Mouse (Mus musculus): Measurements from ENCODE around the gene 2310061I04Rik. TPM values are rescaled to one million over a fixed set of nuclear protein-coding genes. Genes with fewer than 3 reads are reported as not detected.

2310061I04Rik gene
- polyA plus RNA-seq (2012; rRNA removed) = 53.9 and 85.6 TPM in 2 replicates

DNA sequence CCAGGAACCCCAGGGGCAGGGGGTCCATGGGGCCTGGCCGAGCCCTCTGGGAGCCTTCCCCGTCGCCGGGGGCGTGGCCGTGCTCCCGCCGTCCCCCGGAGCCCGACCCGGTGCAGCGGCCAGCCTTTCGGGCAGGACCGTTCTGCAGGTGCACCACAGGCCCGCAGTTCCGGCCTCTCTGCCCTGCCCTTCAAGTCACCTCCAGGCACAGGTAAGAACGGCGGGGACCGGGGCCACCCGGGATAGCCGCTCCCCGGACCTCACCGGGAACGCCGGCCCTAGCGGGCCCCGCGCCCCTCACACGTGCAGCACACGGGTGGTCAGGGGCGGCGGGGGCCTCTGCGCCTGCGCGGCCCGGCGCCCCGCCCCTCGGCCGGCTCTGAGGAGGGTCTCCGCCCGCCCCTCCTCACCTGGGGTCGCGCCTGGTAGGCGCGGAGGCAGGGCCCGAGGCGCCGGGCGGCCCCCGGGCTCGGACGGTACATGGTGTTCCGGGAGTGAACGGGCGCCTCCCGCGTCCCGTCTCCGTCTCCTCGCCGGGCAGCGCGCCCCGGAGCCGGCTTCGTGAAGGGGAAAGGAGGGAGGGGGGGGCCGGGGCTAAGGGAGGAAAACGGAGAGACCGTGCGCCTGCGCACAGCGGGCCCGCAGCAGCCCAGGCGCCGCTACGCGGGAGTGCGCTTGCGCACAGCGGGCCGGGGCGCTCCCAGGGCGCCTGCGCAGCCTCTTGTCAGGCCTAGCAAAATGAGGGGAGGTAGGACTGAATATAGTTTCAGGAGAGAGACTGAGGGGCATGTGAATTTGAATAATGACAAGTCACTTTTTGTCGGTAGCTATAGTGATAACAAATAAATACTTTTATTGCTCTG is at the start of gene 2310061I04Rik:
TSS of gene 2310061I04Rik (minus strand) at position 651 of the 863 bp plus-strand sequence.

DNA sequence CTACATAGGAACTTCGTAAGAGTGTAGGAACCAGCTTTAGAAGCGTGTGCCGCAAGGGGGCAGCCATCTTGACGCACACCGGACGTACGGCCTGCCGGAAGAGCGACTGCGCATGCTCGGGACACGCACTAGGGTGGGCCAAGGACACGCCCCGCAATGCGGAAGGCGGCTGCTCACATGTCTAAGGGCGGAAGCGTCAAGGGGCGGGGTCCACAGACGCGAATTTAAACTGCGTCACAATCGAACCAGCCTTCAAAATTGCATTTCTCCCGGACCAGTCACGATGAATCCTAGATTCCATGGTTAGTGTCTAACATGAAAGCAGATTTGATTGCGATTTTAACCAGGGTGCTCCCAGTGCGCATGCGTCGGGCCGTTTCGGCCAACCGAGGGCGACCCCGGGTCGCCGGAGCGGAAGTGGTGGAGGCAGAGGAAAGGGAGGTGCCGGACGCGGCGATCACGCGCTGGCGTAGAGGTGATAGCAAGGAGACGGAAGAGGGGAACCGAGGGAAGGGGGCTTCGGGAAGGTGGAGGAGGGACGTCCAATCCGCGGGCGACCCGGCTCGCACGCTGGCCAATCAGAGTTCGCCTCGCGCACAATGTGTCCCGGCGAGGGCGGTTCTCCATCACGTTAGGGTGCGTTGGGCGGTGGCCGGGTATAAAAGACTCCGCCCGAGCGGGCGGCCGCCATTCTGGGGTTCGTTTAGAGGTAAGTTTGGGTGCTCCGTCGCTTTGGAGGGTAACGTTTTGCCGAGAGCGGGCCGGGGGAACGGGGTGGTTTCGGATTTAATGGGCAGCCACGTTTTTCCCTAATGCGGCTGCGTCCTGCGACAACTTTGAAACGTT is 19.3 kb upstream of the 2310061I04Rik start, which contains the start of the genes Mrps18b and Ppp1r10:
TSS of gene Mrps18b (minus strand) at position 93 of the 846 bp plus-strand sequence.
TSS of gene Ppp1r10 (plus strand) at position 138 of the 846 bp plus-strand sequence.

DNA sequence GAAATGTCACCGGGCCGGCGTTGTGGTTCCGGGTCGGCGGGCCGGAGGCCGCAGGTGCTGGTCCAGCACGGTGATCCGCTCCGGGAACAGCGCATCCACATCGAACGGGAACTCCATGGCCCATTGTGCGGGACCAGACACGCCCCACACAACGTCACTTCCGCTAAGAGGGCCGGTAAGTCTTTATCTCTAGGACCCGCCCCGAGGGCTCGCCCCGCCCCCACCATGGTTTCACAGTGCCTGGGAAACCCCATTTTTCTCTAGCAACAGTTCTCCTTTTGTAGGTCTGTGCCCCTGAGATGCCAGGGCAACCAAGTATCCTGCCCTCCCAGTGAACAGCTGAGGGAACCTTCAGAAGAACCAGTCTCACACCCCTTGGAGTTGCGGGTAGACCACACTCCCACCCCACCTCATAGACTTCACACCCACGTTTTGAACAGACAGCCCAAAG is 12.7 kb upstream of the 2310061I04Rik start, which contains the start of gene Atat1:
TSS of gene Atat1 (minus strand) at position 157 of the 451 bp plus-strand sequence.

DNA sequence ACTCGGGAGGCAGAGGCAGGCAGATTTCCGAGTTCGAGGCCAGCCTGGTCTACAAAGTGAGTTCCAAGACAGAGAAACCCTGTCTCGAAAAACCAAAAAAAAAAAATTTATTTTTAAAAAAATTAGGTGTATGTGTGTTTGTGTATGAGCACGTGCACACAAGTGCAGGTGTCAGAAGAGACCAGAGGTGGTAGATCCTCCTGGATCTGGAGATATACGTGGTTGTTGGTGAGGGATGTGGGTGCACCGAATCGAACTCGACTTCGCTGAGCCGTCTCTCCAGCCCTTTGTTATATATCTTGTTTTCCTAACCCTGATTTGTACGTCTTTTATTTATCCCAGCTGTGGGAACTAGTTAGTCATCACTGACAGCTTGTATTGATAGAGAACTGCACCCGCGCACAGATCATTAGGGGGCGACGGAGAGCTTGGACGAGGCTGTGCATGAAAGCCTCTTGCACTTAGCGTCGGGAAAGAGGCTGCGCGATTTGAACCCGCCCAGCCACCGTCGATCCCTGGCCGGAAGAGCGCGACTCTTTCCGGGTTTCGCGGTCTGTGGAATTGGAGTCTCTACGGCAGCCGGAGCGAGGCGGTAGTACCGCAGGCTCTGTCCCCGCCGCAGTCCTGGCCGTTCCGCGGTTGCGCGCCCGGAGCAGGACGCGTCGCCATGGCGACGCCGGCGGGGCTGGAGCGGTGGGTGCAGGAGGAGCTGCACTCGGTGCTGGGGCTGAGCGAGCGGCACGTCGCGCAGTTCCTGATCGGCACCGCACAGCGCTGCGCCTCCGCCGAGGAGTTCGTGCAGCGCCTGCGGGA is 17.8 kb downstream of the 2310061I04Rik start, which contains the start of gene Dhx16:
TSS of gene Dhx16 (plus strand) at position 575 of the 813 bp plus-strand sequence.

DNA sequence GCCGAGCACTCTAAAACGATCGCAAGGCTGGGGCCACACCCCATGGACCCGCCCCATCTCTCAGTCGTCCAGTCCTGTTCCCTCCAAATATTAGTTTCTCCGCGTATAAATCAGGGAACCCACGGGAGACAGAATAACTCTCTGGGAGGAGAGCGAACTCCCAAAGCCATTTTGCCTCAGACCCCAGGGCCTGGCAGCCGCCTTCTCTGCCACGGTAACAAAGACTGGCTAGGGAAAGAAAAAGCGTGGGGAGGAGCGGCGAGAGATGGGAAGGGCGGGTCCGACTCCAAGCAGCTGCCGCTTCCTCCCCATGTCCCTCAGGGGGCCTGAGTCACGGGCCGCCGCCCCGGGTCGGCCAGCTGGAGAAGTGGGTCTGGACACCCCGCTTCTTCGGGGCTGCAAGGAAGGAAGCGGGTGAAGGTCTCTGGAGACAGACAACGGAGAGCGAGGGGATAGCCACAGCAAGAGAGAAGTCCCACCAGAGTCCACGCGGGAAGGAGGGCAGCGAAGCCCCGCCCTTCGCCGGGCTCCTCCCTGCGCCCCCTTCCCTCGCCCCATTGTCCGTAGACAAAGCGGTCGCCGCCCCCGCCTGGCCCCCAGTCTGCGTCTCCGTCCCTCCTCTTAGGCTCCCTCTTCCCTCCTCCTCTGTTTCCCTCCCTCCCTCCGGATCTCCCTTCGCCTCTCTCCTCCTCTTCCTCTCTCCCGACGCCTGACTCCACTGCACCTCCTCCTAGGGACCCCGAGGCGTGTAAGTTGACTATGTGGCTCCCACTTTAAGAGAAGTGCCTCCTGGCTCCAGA is 31.6 kb downstream of the 2310061I04Rik start, which contains the start of gene Ppp1r18:
TSS of gene Ppp1r18 (plus strand) at position 113 of the 800 bp plus-strand sequence.

DNA sequence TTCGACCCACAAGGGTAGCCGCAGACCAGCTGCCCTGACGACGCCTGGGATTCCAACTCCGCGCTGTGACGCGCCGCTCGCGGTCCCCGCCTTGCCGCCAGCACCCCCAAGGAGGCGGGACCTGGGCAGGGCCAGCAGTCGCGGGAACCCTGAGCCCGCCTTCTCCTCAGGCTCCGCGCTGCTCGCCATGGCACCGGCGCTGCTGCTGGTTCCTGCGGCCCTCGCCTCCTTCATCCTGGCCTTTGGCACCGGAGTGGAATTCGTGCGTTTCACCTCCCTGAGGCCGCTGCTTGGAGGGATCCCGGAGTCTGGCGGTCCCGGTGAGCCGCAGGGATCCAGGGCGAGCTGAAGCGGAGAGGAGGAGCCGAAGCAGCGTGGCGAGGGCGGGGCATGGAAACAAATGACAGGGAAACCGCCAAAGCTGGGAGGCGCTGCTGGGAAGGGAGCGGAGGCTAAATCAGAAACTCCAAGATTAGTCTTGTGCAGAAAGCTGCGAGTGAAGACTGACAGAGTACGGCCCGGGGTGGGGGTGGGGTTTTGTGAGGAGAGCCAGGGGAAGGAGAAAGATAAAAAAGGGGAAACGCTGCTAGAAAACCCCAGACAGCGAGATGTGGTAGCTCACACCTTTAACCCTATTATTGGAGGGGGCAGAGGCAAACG is 35.9 kb downstream of the 2310061I04Rik start, which contains the start of gene Nrm:
TSS of gene Nrm (plus strand) at position 121 of the 660 bp plus-strand sequence.

Other genes with a start within 250 kb of the 2310061I04Rik start
- gene Vars2, start 229.8 kb downstream of the 2310061I04Rik start, polyA plus RNA-seq (2012; rRNA removed) = 68.1 and 72.0 TPM in 2 replicates
- gene Gtf2h4, start 223.7 kb downstream of the 2310061I04Rik start, polyA plus RNA-seq (2012; rRNA removed) = 10.7 and 12.3 TPM in 2 replicates
- gene Ddr1, start 192.8 kb downstream of the 2310061I04Rik start, polyA plus RNA-seq (2012; rRNA removed) = 58.9 and 65.6 TPM in 2 replicates
- gene Ier3, start 75.7 kb downstream of the 2310061I04Rik start, polyA plus RNA-seq (2012; rRNA removed) = 23.9 and 30.3 TPM in 2 replicates
- gene Flot1, start 74.2 kb downstream of the 2310061I04Rik start, polyA plus RNA-seq (2012; rRNA removed) = 22.0 and 23.0 TPM in 2 replicates
- 102 and 111 TPM in 2 replicates for gene Tubb5, start 59.1 kb downstream of the 2310061I04Rik start, polyA plus RNA-seq (2012; rRNA removed)
- 1.1 and 2.2 TPM in 2 replicates for gene Mdc1, start 55.9 kb downstream of the 2310061I04Rik start, polyA plus RNA-seq (2012; rRNA removed)
- gene Nrm, start 36.1 kb downstream of the 2310061I04Rik start, polyA plus RNA-seq (2012; rRNA removed) = 9.1 and 10.5 TPM in 2 replicates
- gene Ppp1r18, start 31.8 kb downstream of the 2310061I04Rik start, polyA plus RNA-seq (2012; rRNA removed) = 12.3 and 16.8 TPM in 2 replicates
- 20.6 and 21.0 TPM in 2 replicates for gene Dhx16, start 17.6 kb downstream of the 2310061I04Rik start, polyA plus RNA-seq (2012; rRNA removed)
- 22.6 and 22.8 TPM in 2 replicates for gene Atat1, start 12.6 kb upstream of the 2310061I04Rik start, polyA plus RNA-seq (2012; rRNA removed)
- gene Mrps18b, start 19.0 kb upstream of the 2310061I04Rik start, polyA plus RNA-seq (2012; rRNA removed) = 38.4 and 50.2 TPM in 2 replicates
- 13.8 and 14.0 TPM in 2 replicates for gene Ppp1r10, start 19.0 kb upstream of the 2310061I04Rik start, polyA plus RNA-seq (2012; rRNA removed)
- gene Abcf1, start 72.3 kb upstream of the 2310061I04Rik start, polyA plus RNA-seq (2012; rRNA removed) = 39.1 and 41.5 TPM in 2 replicates
- gene Gnl1, start 82.4 kb upstream of the 2310061I04Rik start, polyA plus RNA-seq (2012; rRNA removed) = 9.6 and 12.7 TPM in 2 replicates
- 6.3 and 6.9 TPM in 2 replicates for gene Prr3, start 82.8 kb upstream of the 2310061I04Rik start, polyA plus RNA-seq (2012; rRNA removed)
- 0.18 and 0.83 TPM in 2 replicates for gene H2-T24, start 123.1 kb upstream of the 2310061I04Rik start, polyA plus RNA-seq (2012; rRNA removed)
- gene H2-T23, start 135.4 kb upstream of the 2310061I04Rik start, polyA plus RNA-seq (2012; rRNA removed) = 60.2 and 70.8 TPM in 2 replicates
- 13.8 and 15.3 TPM in 2 replicates for gene H2-T22, start 145.3 kb upstream of the 2310061I04Rik start, polyA plus RNA-seq (2012; rRNA removed)
- 0.05 and 0.11 TPM in 2 replicates for gene Gm6034, start 145.5 kb upstream of the 2310061I04Rik start, polyA plus RNA-seq (2012; rRNA removed)
- gene Gm11127, start 160.9 kb upstream of the 2310061I04Rik start, polyA plus RNA-seq (2012; rRNA removed) = 0.05 TPM in 1 of 2 replicates, not detected in the other
- 0.12 TPM in 1 of 2 replicates, not detected in the other for gene Gm19684, start 224.2 kb upstream of the 2310061I04Rik start, polyA plus RNA-seq (2012; rRNA removed)
- gene Gm7030, start 232.0 kb upstream of the 2310061I04Rik start, polyA plus RNA-seq (2012; rRNA removed) = not detected in 2 replicates